Mouse (Mus musculus) testis, adult 2 months (tissue): ENCODE data around the gene Prkcz.

Experiments
- CTCF ChIP-seq: fragments of 200-500 bp; IDR thresholded peaks from 2 replicates; pipeline ENCODE4 v1.5.1; 2012; ENCODE audit warnings: low read depth, mild to moderate bottlenecking, inconsistent platforms, low read length, moderate library complexity; ENCODE audit not compliant: control insufficient read depth, insufficient read depth, insufficient replicate concordance
- POLR2A ChIP-seq: fragments of 200-500 bp; IDR thresholded peaks from 2 replicates; pipeline ENCODE4 v1.6.1; 2012; ENCODE audit warnings: low read depth, mild to moderate bottlenecking, inconsistent platforms, low read length, moderate library complexity; ENCODE audit not compliant: control insufficient read depth

DNA sequence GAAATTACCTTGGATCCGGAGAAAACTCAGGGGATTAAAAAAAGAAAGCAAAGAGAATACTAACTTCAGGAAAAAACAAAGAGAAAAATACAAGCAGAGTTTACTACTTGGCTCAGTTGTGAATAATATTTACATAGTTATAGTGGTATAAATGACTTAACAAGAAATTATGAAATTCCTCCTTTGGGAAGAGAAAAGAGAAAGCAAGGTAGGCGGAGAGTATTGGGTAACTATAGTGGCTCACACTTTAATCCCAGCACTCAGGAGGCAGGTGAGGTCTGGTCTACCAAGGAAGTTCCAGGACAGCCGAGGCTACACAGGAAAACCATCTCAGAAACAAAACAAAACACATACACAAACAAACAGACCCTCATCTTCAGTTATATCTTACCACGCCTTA is 133.2 kb downstream of the Prkcz start:
- TF ChIP-seq POLR2A = no peak
- TF ChIP-seq CTCF = no peak
